Mouse (Mus musculus) heart, adult 2 months (tissue): ENCODE results near the gene Rnf130.

ENCODE experiments used
- CTCF ChIP-seq: fragments of 200-600 bp; IDR thresholded peaks from 2 replicates; pipeline ENCODE4 v1.8.1; 2022; ENCODE audit warnings: antibody characterized with exemption, mild to moderate bottlenecking, moderate library complexity
- EP300 ChIP-seq: fragments of 200-500 bp; IDR thresholded peaks from 2 replicates; pipeline ENCODE4 v1.6.1; 2011; ENCODE audit warnings: low read depth, low read length, control low read depth; ENCODE audit not compliant: insufficient read depth
- POLR2A ChIP-seq: fragments of 200-500 bp; IDR thresholded peaks from 2 replicates; pipeline ENCODE4 v1.6.1; 2011; ENCODE audit warnings: mild to moderate bottlenecking, low read depth, low read length, control low read depth; ENCODE audit not compliant: insufficient read depth

DNA sequence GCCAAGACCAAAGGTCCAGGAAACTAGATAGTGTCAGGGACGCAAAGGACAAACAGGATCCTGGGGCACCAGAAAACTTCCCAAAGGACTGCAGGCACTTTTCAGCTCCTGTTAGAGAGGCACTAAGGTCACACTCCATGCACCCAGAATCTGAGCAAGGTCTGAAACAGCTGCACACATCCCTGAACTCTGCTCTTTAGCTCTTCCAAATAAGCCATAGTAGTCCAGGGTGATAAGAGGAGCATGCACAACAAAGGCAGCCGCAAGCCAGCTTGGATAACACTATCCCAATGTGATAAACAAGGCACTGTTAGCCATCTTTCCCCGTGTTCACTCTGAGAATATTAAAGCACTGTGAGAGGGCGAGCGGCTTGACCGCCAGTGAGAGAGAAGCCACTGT, 78.9 kb downstream of the Rnf130 start:
- no peak for TF ChIP-seq CTCF
- no peak for TF ChIP-seq POLR2A
- no peak for TF ChIP-seq EP300
